Mouse (Mus musculus): ENCODE results near the gene Nop9.
A peak's percentile ranks its signal among the peaks of the same experiment; 100 is the strongest.

Nop9 gene

GRCm38 (mm10) chr14:55727889-55728685, 17.4 kb upstream of the Nop9 start:
- DNase-seq (ENCODE audit: low spot score) = no peak

GRCm38 (mm10) chr14:55730116-55730515, 15.4 kb upstream of the Nop9 start:
- DNase-seq (ENCODE audit: low spot score) = no peak

GRCm38 (mm10) chr14:55730531-55731032, 14.9 kb upstream of the Nop9 start:
- no peak for DNase-seq (ENCODE audit: low spot score)

- no peak for DNase-seq (ENCODE audit: low spot score)
These were observed 11.6 kb upstream of the Nop9 start for GRCm38 (mm10) chr14:55733889-55734288.

- DNase-seq (ENCODE audit: low spot score) = no peak
These were observed 10.6 kb upstream of the Nop9 start for GRCm38 (mm10) chr14:55734869-55735268.

- no peak for DNase-seq (ENCODE audit: low spot score)
These were observed 10.2 kb upstream of the Nop9 start for GRCm38 (mm10) chr14:55735334-55735733.

GRCm38 (mm10) chr14:55735758-55736157, 9.7 kb upstream of the Nop9 start:
- DNase-seq (ENCODE audit: low spot score) = no peak

- no peak for DNase-seq (ENCODE audit: low spot score)
These were observed 8.3 kb upstream of the Nop9 start for GRCm38 (mm10) chr14:55737086-55737687.

GRCm38 (mm10) chr14:55743711-55744110, 1.8 kb upstream of the Nop9 start:
- DNase-seq (ENCODE audit: low spot score) = peak; percentile 82

- no peak for DNase-seq (ENCODE audit: low spot score)
These were observed 356 bp downstream of the Nop9 start for GRCm38 (mm10) chr14:55745861-55746237.

GRCm38 (mm10) chr14:55747051-55747847, 1.8 kb downstream of the Nop9 start:
- no peak for DNase-seq (ENCODE audit: low spot score)

- no peak for DNase-seq (ENCODE audit: low spot score)
These were observed 12.1 kb downstream of the Nop9 start for GRCm38 (mm10) chr14:55757566-55757965.

GRCm38 (mm10) chr14:55758363-55758784, 12.9 kb downstream of the Nop9 start, which contains the start of gene Cideb:
TSS of gene Cideb (minus strand) at chr14:55758458.
- DNase-seq (ENCODE audit: low spot score) = peak; percentile 56

- DNase-seq (ENCODE audit: low spot score) = peak; percentile 62
These were observed 14.7 kb downstream of the Nop9 start for GRCm38 (mm10) chr14:55760156-55760555.

- no peak for DNase-seq (ENCODE audit: low spot score)
These were observed 15.7 kb downstream of the Nop9 start, which contains the start of gene Ltb4r2 for GRCm38 (mm10) chr14:55761163-55761562. TSS of gene Ltb4r2 (plus strand) at chr14:55761428.

- no peak for DNase-seq (ENCODE audit: low spot score)
These were observed 16.7 kb downstream of the Nop9 start for GRCm38 (mm10) chr14:55762001-55762821.

- no peak for DNase-seq (ENCODE audit: low spot score)
These were observed 17.7 kb downstream of the Nop9 start for GRCm38 (mm10) chr14:55763166-55763565.

- no peak for DNase-seq (ENCODE audit: low spot score)
These were observed 20.2 kb downstream of the Nop9 start, which contains the start of gene Ltb4r1 for GRCm38 (mm10) chr14:55765696-55766095. TSS of gene Ltb4r1 (plus strand) at chr14:55765962.

- DNase-seq (ENCODE audit: low spot score) = no peak
These were observed 22.3 kb downstream of the Nop9 start for GRCm38 (mm10) chr14:55767519-55768414.

- no peak for DNase-seq (ENCODE audit: low spot score)
These were observed 23.1 kb downstream of the Nop9 start for GRCm38 (mm10) chr14:55768555-55768954.
